Mouse (Mus musculus) bone marrow, adult 2 months (tissue): ENCODE measurements at regions not wholly inside any gene's neighbourhood (a gene's known extent, or its start where the extent isn't known, plus 50 kb on each side); places are given as distances from the start of the nearest gene placed in this dataset.

Experiments
- CTCF ChIP-seq: fragments of 200-500 bp; IDR thresholded peaks from 2 replicates; pipeline ENCODE4 v1.5.1; 2011; ENCODE audit warnings: low read length, control low read depth; ENCODE audit not compliant: control insufficient read depth, insufficient read depth
- POLR2A ChIP-seq: fragments of 200-500 bp; IDR thresholded peaks from 2 replicates; pipeline ENCODE4 v1.6.1; 2011; ENCODE audit warnings: low read depth, mild to moderate bottlenecking, control low read depth, low read length, borderline replicate concordance; ENCODE audit not compliant: control insufficient read depth

DNA sequence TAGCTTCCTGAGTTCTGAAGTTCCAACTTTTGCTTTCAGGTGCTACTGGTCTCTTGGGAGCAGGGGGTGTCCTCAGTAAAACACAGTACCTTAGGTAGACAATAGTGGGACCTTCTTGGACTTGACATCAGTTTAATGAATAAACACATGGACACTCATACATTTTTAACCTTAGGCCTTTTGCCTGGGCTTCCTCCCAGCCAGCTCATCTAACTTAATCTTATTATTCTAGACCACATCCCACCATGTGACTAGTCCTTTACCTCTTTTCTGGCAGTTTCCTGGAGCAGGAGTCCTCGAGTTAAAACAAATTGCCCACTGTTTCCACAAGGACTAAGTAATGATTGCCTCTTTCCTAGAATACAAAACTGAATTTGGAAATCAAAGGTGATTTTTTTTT lies 117.9 kb upstream of the Rai14 start:
- no peak for TF ChIP-seq CTCF
- no peak for TF ChIP-seq POLR2A
